Mouse (Mus musculus) ZHBTc4 (cell line): ENCODE data around the gene Mpp2.
A peak's percentile ranks its signal among the peaks of the same experiment; 100 is the strongest.

ENCODE experiments used
- DNase-seq: peaks from one replicate; pipeline ENCODE4 v3.0.0-alpha.2; 2011; ENCODE audit warnings: low read depth, low spot score

The Mpp2 gene

GRCm38 (mm10) chr11:102087931-102088898, at the start of gene Mpp2:
Gene Mpp2 (minus strand): TSS chr11:102088515.
- DNase-seq: peak; percentile 65

- no peak for DNase-seq
These were observed 49.5 kb upstream of the Mpp2 start for GRCm38 (mm10) chr11:102137625-102138446.

DNA sequence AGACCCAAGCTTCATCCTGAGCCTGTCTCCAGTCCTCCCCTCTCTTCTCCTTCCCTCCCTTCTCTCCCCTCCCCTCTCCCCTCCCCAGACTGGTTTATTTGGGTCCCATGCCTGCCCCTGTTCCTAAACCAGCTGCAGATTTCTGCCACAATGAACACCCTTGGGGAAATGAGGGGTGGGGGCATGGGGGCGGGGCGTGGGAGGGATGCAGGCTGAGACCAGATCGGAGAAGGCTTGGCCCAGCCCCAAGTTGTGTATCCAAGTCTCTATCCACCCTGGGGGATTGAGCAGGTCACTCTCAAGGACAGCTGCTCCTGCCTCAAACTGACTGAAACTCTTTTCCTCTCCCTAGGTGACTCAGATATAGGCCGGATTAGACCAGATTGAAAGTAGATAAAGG, 46.2 kb upstream of the Mpp2 start:
- peak; percentile 78 for DNase-seq

DNA sequence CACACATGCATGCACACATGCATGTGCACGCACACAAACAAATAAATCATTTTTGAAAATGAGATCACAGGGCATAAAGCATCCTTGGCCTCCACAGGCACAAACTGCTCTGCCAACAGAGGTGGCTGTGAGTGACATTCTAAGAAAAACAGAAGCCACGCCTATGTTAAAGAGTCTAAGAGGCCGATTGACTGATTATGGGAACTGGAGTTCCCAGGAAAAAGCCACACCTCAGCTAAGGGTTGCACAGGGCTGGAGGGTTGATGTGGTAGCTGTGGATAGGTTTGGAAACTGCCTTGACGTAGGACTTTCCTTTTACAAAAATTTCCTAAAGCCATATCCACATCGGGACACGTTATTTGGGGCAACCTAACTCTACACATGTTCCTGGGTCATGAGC, 29.1 kb upstream of the Mpp2 start:
- DNase-seq: peak; percentile 52

- DNase-seq: no peak
These were observed 27.9 kb upstream of the Mpp2 start for GRCm38 (mm10) chr11:102116241-102116640.

GRCm38 (mm10) chr11:102111576-102111975, 23.3 kb upstream of the Mpp2 start:
- no peak for DNase-seq

- DNase-seq: no peak
These were observed 19.4 kb upstream of the Mpp2 start, which contains the start of gene Pyy for GRCm38 (mm10) chr11:102107732-102108131. Gene Pyy (minus strand): TSS chr11:102107832.

DNA sequence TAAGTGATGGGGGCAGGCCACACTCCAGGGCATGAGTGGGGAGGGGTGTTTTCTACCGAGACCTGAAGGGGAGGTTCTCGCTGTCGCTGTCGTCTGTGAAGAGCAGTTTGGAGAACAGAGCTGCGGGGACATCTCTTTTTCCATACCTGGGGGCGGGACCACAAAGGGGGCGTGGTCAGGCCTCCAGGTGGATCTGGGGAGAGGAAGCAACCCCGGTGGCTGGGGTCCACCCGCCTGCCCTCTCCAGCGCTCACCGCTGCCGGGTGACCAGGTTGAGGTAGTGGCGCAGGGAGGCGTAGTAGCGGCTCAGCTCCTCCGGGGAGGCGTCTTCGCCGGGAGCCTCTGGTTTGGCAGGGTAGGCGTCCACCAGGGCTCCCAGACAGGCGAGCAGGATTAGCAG, 18.6 kb upstream of the Mpp2 start:
- DNase-seq: peak; percentile 65

- peak; percentile 87 for DNase-seq
These were observed 14.4 kb upstream of the Mpp2 start for GRCm38 (mm10) chr11:102102485-102103258.

DNA sequence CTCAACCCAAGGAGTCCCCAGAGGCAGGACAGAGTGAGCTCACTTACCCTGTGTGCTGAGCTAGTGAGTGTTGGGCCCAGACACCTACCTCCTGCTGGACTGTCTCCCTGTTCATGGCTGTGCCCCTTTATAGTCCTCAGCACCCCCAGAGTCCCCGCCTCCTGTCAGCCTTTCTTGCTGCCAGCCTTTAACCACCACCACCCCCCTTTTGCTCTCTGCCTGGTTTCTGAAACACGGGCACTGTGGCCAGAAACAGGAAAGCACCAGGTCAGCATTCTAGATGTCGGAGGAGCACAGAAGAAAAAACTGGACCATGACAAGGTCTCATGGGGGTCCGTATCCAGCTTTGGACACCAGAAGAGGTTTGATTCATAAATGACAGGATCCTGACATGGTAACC, 12.9 kb upstream of the Mpp2 start, which contains the start of gene Ppy:
TSS of gene Ppy (minus strand) at position 101 of the 400 bp plus-strand sequence.
- no peak for DNase-seq

- DNase-seq: peak; percentile 96
These were observed 8.6 kb upstream of the Mpp2 start for GRCm38 (mm10) chr11:102096887-102097391.

DNA sequence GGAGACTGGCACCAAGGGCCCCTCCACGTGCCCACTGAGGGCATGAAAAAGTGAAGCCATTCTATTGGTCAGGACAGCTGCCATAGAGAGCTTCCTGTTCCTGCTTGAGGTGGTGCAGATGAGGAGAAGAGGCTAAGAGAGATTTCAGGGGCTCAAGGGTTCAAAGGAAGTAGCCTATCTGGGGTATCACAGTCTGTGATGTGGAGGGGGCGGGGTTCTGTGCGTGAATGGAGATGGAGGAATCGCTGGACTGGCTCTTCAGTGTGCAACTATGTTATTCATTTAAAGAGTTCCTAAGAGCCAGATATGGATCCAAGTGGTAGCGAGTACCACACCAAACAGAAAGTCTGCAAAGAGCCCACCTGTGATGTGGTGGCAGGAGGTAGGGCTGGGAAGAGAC, 8.1 kb upstream of the Mpp2 start:
- no peak for DNase-seq

GRCm38 (mm10) chr11:102095676-102096075, 7.4 kb upstream of the Mpp2 start:
- no peak for DNase-seq

GRCm38 (mm10) chr11:102089088-102089808, 933 bp upstream of the Mpp2 start:
- peak; percentile 79 for DNase-seq

DNA sequence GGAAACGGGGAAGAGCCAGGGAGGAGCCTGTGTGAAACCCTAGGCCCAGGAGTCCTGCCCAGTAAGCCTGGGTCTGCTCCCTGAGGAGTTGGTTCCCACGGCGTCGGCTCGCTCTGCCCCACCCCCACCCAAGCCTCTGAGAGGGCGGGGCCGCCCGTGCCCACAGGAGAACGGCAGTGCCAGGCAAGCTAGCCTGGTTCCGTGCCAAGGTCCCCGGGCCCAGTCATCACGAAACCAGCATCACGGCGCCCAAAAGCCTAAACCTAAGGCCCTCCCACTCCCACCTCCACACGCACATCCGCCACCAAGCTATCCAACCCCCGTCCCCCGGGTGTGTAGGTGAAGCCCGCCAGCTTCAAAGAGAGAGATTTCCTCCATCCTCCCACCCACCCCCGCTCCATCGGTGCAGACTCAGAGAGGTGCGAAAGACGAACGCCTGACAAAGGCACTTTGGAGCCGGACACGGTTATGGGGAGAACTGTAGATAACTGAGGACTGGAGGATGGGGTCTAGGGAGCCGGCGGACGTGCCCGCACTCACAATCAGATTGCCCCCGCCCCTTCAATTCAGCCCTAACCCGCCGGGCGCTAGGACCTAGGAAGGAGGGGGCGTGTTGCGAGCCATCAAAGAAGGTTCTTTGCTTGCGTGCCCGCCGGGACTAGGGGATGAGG, 1.1 kb downstream of the Mpp2 start:
- peak; percentile 82 for DNase-seq

- DNase-seq: no peak
These were observed 2.0 kb downstream of the Mpp2 start for GRCm38 (mm10) chr11:102086331-102086730.

- DNase-seq: no peak
These were observed 4.2 kb downstream of the Mpp2 start for GRCm38 (mm10) chr11:102084159-102084558.

DNA sequence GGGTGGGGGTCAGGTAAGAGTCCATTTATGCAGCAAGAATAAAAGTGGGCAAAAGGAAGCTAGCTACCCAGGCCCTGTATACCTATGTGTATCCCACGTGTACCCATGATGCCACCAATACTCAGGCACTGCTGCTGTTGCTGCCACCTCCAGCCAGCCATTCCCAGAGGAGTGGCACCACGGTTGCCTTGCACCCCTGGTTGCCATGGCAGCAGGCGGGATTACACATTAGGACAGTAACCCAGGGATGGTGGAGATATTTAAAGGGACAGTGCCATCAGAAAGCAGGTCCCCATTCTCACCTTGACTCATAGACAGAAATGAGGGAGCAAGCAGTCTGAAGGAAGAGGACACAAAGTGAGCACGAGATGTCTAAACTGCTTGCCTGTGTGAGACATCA, 5.1 kb downstream of the Mpp2 start:
- no peak for DNase-seq

GRCm38 (mm10) chr11:102082322-102082721, 6.0 kb downstream of the Mpp2 start:
- DNase-seq: peak; percentile 90

GRCm38 (mm10) chr11:102073722-102074121, 14.6 kb downstream of the Mpp2 start:
- no peak for DNase-seq
